Mouse (Mus musculus): ENCODE data around the gene Gltp. TPM values are rescaled to one million over a fixed set of nuclear protein-coding genes. Genes with fewer than 3 reads are reported as not detected.

The Gltp gene
- 81.2 TPM for polyA plus RNA-seq (2014; fragmentation: Illumina TruSeq; extraction: RNeasy Lipid Tissue Mini Kit (QIAGEN cat#74804); ENCODE audit: insufficient read depth, low read depth, low replicate concordance)

DNA sequence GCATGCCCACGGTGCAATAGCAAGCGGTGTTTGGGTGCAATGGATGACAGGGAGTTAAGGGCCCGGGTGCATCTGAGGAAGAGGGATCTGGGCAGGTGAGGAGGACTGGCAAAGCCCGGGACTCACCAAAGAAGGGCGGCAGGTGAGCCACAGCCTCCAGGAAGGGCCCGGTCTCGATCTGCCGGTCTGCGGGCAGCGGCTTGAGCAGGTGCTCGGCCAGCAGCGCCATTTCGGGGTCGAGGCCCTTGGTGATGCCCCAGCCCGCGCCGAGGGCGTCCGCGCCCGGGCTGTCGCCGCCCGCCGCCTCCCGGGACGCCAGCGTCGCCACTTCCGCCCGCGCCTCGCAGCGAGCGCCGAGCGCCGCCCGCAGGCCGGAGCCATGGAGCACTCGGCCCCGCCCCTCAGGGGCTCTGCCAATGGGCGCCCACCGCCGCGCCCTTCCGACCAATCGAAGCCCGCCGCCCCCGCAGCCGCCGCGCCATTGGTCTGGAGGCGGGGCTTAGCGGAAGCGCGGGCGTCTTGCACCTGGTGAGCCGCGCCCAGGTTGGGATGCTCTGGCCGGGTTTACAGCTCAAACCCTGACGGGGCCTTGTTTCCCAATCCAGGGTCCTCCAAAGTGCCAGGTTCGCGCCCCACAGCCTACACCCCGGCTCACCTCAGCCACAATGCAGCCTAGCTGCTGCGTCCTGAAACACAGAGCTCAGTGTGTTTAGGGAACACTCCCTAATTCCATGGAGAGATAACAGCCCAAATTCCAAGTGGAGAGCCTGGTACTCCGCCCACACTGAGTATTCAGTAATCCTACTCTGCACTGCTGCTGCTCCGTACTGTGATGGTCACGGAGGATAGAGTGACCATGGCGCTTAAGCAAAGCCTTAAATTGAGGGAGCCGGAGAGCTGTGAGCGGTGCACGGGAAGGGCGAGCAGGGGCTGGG, at the start of gene Gltp:
Gltp (minus strand) TSS at position 352 of the 935 bp plus-strand sequence.

DNA sequence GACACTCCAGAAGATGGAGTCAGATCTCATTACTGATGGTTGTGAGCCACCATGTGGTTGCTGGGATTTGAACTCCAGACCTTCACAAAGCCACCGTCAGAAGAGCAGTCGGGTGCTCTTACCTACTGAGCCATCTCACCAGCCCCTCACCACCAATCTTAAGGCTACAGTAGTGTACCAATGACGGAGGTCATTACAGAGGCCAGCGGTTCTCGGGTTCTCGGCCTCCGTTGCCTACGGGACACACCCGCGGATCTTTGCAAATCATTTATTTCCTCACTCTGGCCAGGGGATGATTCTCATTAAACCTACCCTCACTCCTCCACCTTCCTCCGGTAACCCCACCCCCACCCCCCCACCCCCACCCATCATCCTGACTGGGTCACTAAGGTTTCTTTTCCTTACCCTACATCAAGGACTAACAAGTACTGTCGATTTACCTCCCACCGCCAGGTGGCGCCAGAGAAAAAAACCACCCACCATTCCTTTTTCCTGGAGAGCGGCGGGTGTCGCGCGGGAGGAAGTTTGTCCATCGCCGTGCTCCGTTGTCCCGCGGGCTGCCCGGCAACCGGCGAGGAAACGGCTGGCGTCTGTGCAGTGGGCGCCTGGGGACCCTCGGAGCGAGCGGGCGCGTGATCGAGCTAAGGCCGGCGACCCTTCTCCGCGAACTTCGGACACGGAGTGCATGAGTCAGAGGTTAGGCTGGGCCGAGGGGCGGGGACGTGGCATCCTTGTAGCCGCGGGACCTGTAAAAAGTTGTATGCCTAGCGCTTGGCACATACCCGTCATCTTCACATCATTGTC, 16.7 kb upstream of the Gltp start, which contains the start of gene Tchp:
Tchp (plus strand) TSS at position 496 of the 804 bp plus-strand sequence.

DNA sequence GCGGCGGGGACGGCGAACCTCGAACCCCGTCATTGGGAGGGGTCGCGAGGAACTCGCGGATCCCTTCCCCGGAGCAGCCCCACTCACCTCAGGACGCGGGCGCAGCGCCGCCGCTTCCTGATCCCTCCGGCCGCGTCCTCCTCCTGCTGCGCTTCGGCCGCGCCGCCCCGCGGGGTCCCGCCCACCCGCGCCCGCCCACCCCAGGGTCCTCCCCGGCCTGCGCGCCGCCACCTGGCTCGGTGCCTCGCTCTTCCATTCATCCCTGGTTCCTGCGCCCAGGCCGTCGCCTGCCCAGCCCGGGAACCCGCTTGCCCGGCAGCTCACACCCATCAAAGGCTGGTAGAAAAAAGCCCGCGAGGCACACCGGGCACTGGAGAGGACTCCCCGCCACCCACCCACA, 32.5 kb downstream of the Gltp start, which contains the start of gene Trpv4:
Trpv4 (minus strand) TSS at position 167 of the 400 bp plus-strand sequence.

Other genes starting within 250 kb of the Gltp start
- 6.5 TPM for gene Mmab, start 246.9 kb downstream of the Gltp start, polyA plus RNA-seq (2014; fragmentation: Illumina TruSeq; extraction: RNeasy Lipid Tissue Mini Kit (QIAGEN cat#74804); ENCODE audit: insufficient read depth, low read depth, low replicate concordance)
- gene Mvk, start 246.7 kb downstream of the Gltp start, polyA plus RNA-seq (2014; fragmentation: Illumina TruSeq; extraction: RNeasy Lipid Tissue Mini Kit (QIAGEN cat#74804); ENCODE audit: insufficient read depth, low read depth, low replicate concordance), result 23.2 TPM
- 2.6 TPM for gene Fam222a, start 123.0 kb downstream of the Gltp start, polyA plus RNA-seq (2014; fragmentation: Illumina TruSeq; extraction: RNeasy Lipid Tissue Mini Kit (QIAGEN cat#74804); ENCODE audit: insufficient read depth, low read depth, low replicate concordance)
- gene Trpv4, start 32.6 kb downstream of the Gltp start, polyA plus RNA-seq (2014; fragmentation: Illumina TruSeq; extraction: RNeasy Lipid Tissue Mini Kit (QIAGEN cat#74804); ENCODE audit: insufficient read depth, low read depth, low replicate concordance), result 3.0 TPM
- gene Tchp, start 16.8 kb upstream of the Gltp start, polyA plus RNA-seq (2014; fragmentation: Illumina TruSeq; extraction: RNeasy Lipid Tissue Mini Kit (QIAGEN cat#74804); ENCODE audit: insufficient read depth, low read depth, low replicate concordance), result 6.7 TPM
- 67.3 TPM for gene Ankrd13a, start 83.7 kb upstream of the Gltp start, polyA plus RNA-seq (2014; fragmentation: Illumina TruSeq; extraction: RNeasy Lipid Tissue Mini Kit (QIAGEN cat#74804); ENCODE audit: insufficient read depth, low read depth, low replicate concordance)
- gene Git2, start 84.5 kb upstream of the Gltp start, polyA plus RNA-seq (2014; fragmentation: Illumina TruSeq; extraction: RNeasy Lipid Tissue Mini Kit (QIAGEN cat#74804); ENCODE audit: insufficient read depth, low read depth, low replicate concordance), result 23.3 TPM
- gene 1500011B03Rik, start 132.5 kb upstream of the Gltp start, polyA plus RNA-seq (2014; fragmentation: Illumina TruSeq; extraction: RNeasy Lipid Tissue Mini Kit (QIAGEN cat#74804); ENCODE audit: insufficient read depth, low read depth, low replicate concordance), result 17.3 TPM
- not detected for gene 4930519G04Rik, start 162.7 kb upstream of the Gltp start, polyA plus RNA-seq (2014; fragmentation: Illumina TruSeq; extraction: RNeasy Lipid Tissue Mini Kit (QIAGEN cat#74804); ENCODE audit: insufficient read depth, low read depth, low replicate concordance)
- not detected for gene Gm9936, start 167.7 kb upstream of the Gltp start, polyA plus RNA-seq (2014; fragmentation: Illumina TruSeq; extraction: RNeasy Lipid Tissue Mini Kit (QIAGEN cat#74804); ENCODE audit: insufficient read depth, low read depth, low replicate concordance)
- gene Oasl2, start 206.0 kb upstream of the Gltp start, polyA plus RNA-seq (2014; fragmentation: Illumina TruSeq; extraction: RNeasy Lipid Tissue Mini Kit (QIAGEN cat#74804); ENCODE audit: insufficient read depth, low read depth, low replicate concordance), result 23.5 TPM
- gene Oasl1, start 232.3 kb upstream of the Gltp start, polyA plus RNA-seq (2014; fragmentation: Illumina TruSeq; extraction: RNeasy Lipid Tissue Mini Kit (QIAGEN cat#74804); ENCODE audit: insufficient read depth, low read depth, low replicate concordance), result 1.5 TPM

Data from lung, adult 10 weeks (tissue).